8 mouse cellular contexts compared by ENCODE assay signal in the genomic region with DNA sequence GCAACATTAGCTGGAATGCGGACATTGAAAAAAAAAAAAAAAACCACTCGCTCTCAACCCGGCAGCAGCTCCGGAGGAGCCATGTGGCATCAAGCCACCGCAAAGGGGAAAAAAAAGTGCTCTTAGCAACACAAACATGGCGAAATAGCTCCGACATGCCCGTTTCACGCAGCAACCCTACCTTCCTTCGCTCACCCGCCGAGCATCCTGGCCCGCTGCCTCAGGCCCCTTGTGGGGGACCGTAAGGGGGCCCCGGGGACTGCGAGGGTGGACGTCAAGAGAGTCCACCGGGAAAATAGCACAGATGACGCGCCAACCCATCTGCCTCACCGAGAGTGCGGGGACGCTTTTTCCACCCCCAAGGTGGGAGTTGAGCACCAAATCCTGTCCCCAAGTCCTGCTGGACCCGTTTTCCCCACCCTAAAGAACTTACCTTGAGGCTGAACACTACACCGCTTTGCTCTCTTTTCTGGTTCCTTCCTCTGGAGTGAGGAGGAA.
A peak's percentile ranks its signal among the peaks of the same experiment; 100 is the strongest.
DNase-seq lines count a peak whose midpoint lies in the region; ATAC-seq and TF ChIP-seq lines count a peak whose summit lies in the region.

No protein-coding gene starts in this region.

- H3K9ac ChIP-seq in embryonic facial prominence, embryonic 14.5 days (ENCODE audit: low read depth, low read length), result peak overlapping the region; percentile 43; the same call in 1 of the 2 replicates
- H3K9ac ChIP-seq in heart, embryonic 16.5 days (ENCODE audit: low read length), result peak overlapping the region; percentile 48
- peak overlapping the region; percentile 23 for H3K9ac ChIP-seq in lung, postnatal 0 days (replicated peaks; ENCODE audit: low read depth)

- no peak for ATAC-seq in embryonic facial prominence, embryonic 14.5 days (ENCODE audit: low read depth)
- no peak for ATAC-seq in heart, embryonic 16.5 days (replicated peaks; ENCODE audit: extremely low read depth, insufficient read depth, low FRiP score)
- peak; percentile 4; the same call in 1 of the 2 replicates for ATAC-seq in lung, postnatal 0 days
- no peak for ATAC-seq in megakaryocyte-erythroid progenitor cell, adult 5-6 weeks (replicated peaks; ENCODE audit: low FRiP score, low TSS enrichment, poor library complexity, severe bottlenecking)

- 0 out of 2 replicates have a peak, but pooled peaks have one; percentile 18 for TF ChIP-seq EP300 in lung, postnatal 0 days (IDR thresholded peaks at IDR 0.05)

- H3K4me2 ChIP-seq in embryonic facial prominence, embryonic 14.5 days (ENCODE audit: low read depth, low read length), result peak overlapping the region; percentile 100
- peak overlapping the region; percentile 100 for H3K4me2 ChIP-seq in heart, embryonic 16.5 days (ENCODE audit: low read depth, low read length)
- peak overlapping the region; percentile 96 for H3K4me2 ChIP-seq in lung, postnatal 0 days (replicated peaks; ENCODE audit: low read depth, low read length)

- peak overlapping the region; percentile 76 for H3K4me3 ChIP-seq in embryonic facial prominence, embryonic 14.5 days (ENCODE audit: low read depth, low read length)
- H3K4me3 ChIP-seq in heart, embryonic 16.5 days (ENCODE audit: low read length), result peak overlapping the region; percentile 81
- H3K4me3 ChIP-seq in lung, postnatal 0 days (ENCODE audit: low read depth, low read length), result peak overlapping the region; percentile 68

- H3K27ac ChIP-seq in embryonic facial prominence, embryonic 14.5 days (replicated peaks; ENCODE audit: low read depth, low read length), result no peak overlapping the region
- H3K27ac ChIP-seq in heart, embryonic 16.5 days (ENCODE audit: low read length), result no peak overlapping the region
- peak overlapping the region; percentile 57; the same call in 1 of the 2 replicates for H3K27ac ChIP-seq in lung, postnatal 0 days (ENCODE audit: low read length)

- H3K27me3 ChIP-seq in embryonic facial prominence, embryonic 14.5 days (replicated peaks; ENCODE audit: control insufficient read depth, insufficient read depth, low read length), result peaks cover 82% of the 10 kb centered on the region
- H3K27me3 ChIP-seq in heart, embryonic 16.5 days (ENCODE audit: control insufficient read depth, insufficient read depth, low read length), result peaks cover 26% of the 10 kb centered on the region
- H3K27me3 ChIP-seq in lung, postnatal 0 days (replicated peaks; ENCODE audit: insufficient read depth, low read length), result peaks cover 34% of the 10 kb centered on the region

- TF ChIP-seq CTCF in lung, postnatal 0 days (IDR thresholded peaks at IDR 0.05), result no peak

- H3K4me1 ChIP-seq in embryonic facial prominence, embryonic 14.5 days (ENCODE audit: control insufficient read depth, insufficient read depth, low read length), result peaks cover 30% of the 10 kb centered on the region
- H3K4me1 ChIP-seq in heart, embryonic 16.5 days (ENCODE audit: control insufficient read depth, insufficient read depth, low read length), result peaks cover 12% of the 10 kb centered on the region
- H3K4me1 ChIP-seq in lung, postnatal 0 days (ENCODE audit: insufficient read depth, low read depth, low read length), result peaks cover 8% of the 10 kb centered on the region

- WGBS in embryonic facial prominence, embryonic 14.5 days, result under 1% methylated on average over 25 of the region's 25 CpGs
- WGBS in heart, embryonic 16.5 days, result 0% methylated on average over 25 of the region's 25 CpGs
- WGBS in lung, postnatal 0 days, result under 1% methylated on average over 25 of the region's 25 CpGs

- no peaks in the 10 kb centered on the region for H3K9me3 ChIP-seq in embryonic facial prominence, embryonic 14.5 days (ENCODE audit: control insufficient read depth, low read length)
- no peaks in the 10 kb centered on the region for H3K9me3 ChIP-seq in heart, embryonic 16.5 days (replicated peaks; ENCODE audit: control insufficient read depth, low read length)
- H3K9me3 ChIP-seq in lung, postnatal 0 days (ENCODE audit: low read length), result no peaks in the 10 kb centered on the region

- no peaks in the 10 kb centered on the region for H3K36me3 ChIP-seq in embryonic facial prominence, embryonic 14.5 days (ENCODE audit: control insufficient read depth, insufficient read depth, low read length)
- no peaks in the 10 kb centered on the region for H3K36me3 ChIP-seq in heart, embryonic 16.5 days (ENCODE audit: control insufficient read depth, insufficient read depth)
- H3K36me3 ChIP-seq in lung, postnatal 0 days (ENCODE audit: insufficient read depth, low read length), result no peaks in the 10 kb centered on the region

- DNase-seq in B cell, adult 2 months, result peak; percentile 58 to 67
- peak; percentile 64 for DNase-seq in T-cell, adult 2 months (ENCODE audit: low spot score)
- DNase-seq in embryonic facial prominence, embryonic 14.5 days (ENCODE audit: low spot score), result peak; percentile 70
- DNase-seq in kidney, postnatal 14 days, result peak; percentile 52
- DNase-seq in lung, postnatal 0 days (ENCODE audit: low spot score), result peak; percentile 81
- peak; percentile 51 for DNase-seq in retina, embryonic 14.5 days (ENCODE audit: low spot score)
